Mouse (Mus musculus): ENCODE results near the gene Agpat4. TPM values are rescaled to one million over a fixed set of nuclear protein-coding genes. Genes with fewer than 3 reads are reported as not detected.

The Agpat4 gene
- polyA plus RNA-seq, 1 experiment from 2014 or later = 31.3 TPM

GRCm38 (mm10) chr17:12226551-12226950 is 108.0 kb downstream of the Agpat4 start:
- Histone ChIP-seq H3K9me3 (ENCODE audit: control insufficient read depth, low read length) (no peaks in the 10 kb centered on the region), H3K4me3 (replicated peaks; ENCODE audit: low read depth, low read length) (no peak overlapping the region), H3K27me3 (ENCODE audit: control insufficient read depth, insufficient read depth, low read length) (no peaks in the 10 kb centered on the region), H3K9ac (replicated peaks; ENCODE audit: low read length) (no peak overlapping the region), H3K27ac (replicated peaks; ENCODE audit: low read depth, low read length) (no peak overlapping the region), H3K36me3 (ENCODE audit: control insufficient read depth, insufficient read depth, low read length) (peaks cover 61% of the 10 kb centered on the region), H3K4me2 (ENCODE audit: low read length) (no peak overlapping the region), H3K4me1 (ENCODE audit: control insufficient read depth, insufficient read depth, low read length) (no peaks in the 10 kb centered on the region)
- no peak for ATAC-seq (ENCODE audit: low FRiP score, low TSS enrichment)
- DNase-seq = peak; percentile 69
- 75% methylated on average over 12 of the region's 12 CpGs for WGBS

GRCm38 (mm10) chr17:12228001-12228400 is 109.5 kb downstream of the Agpat4 start:
- 89% methylated on average over 10 of the region's 10 CpGs for WGBS
- Histone ChIP-seq H3K4me1 (ENCODE audit: control insufficient read depth, insufficient read depth, low read length) (no peaks in the 10 kb centered on the region), H3K9me3 (ENCODE audit: control insufficient read depth, low read length) (no peaks in the 10 kb centered on the region), H3K4me3 (replicated peaks; ENCODE audit: low read depth, low read length) (no peak overlapping the region), H3K27me3 (ENCODE audit: control insufficient read depth, insufficient read depth, low read length) (no peaks in the 10 kb centered on the region), H3K36me3 (ENCODE audit: control insufficient read depth, insufficient read depth, low read length) (peaks cover 65% of the 10 kb centered on the region), H3K9ac (replicated peaks; ENCODE audit: low read length) (no peak overlapping the region), H3K4me2 (ENCODE audit: low read length) (no peak overlapping the region), H3K27ac (replicated peaks; ENCODE audit: low read depth, low read length) (no peak overlapping the region)
- no peak for DNase-seq
- no peak for ATAC-seq (ENCODE audit: low FRiP score, low TSS enrichment)

- DNase-seq (no peak), ATAC-seq (ENCODE audit: low FRiP score, low TSS enrichment) (no peak)
- no peaks in the 10 kb centered on the region for H3K9me3 ChIP-seq (ENCODE audit: control insufficient read depth, low read length)
- H3K36me3 ChIP-seq (ENCODE audit: control insufficient read depth, insufficient read depth, low read length) = peaks cover 70% of the 10 kb centered on the region
- no peak overlapping the region for H3K27ac ChIP-seq (replicated peaks; ENCODE audit: low read depth, low read length)
- H3K4me2 ChIP-seq (ENCODE audit: low read length) = no peak overlapping the region
- no peak overlapping the region for H3K9ac ChIP-seq (replicated peaks; ENCODE audit: low read length)
- no peaks in the 10 kb centered on the region for H3K4me1 ChIP-seq (ENCODE audit: control insufficient read depth, insufficient read depth, low read length)
- WGBS = 94% methylated on average over 7 of the region's 7 CpGs
- H3K4me3 ChIP-seq (replicated peaks; ENCODE audit: low read depth, low read length) = no peak overlapping the region
- H3K27me3 ChIP-seq (ENCODE audit: control insufficient read depth, insufficient read depth, low read length) = no peaks in the 10 kb centered on the region
Measured at GRCm38 (mm10) chr17:12228471-12228870, 110.0 kb downstream of the Agpat4 start.

- Histone ChIP-seq H3K36me3 (ENCODE audit: control insufficient read depth, insufficient read depth, low read length) (peaks cover 80% of the 10 kb centered on the region), H3K4me1 (ENCODE audit: control insufficient read depth, insufficient read depth, low read length) (no peaks in the 10 kb centered on the region), H3K27me3 (ENCODE audit: control insufficient read depth, insufficient read depth, low read length) (no peaks in the 10 kb centered on the region), H3K9ac (replicated peaks; ENCODE audit: low read length) (no peak overlapping the region), H3K27ac (replicated peaks; ENCODE audit: low read depth, low read length) (no peak overlapping the region; the same call in 1 of the 2 replicates), H3K4me3 (replicated peaks; ENCODE audit: low read depth, low read length) (no peak overlapping the region), H3K4me2 (ENCODE audit: low read length) (no peak overlapping the region), H3K9me3 (ENCODE audit: control insufficient read depth, low read length) (no peaks in the 10 kb centered on the region)
- no peak for ATAC-seq (ENCODE audit: low FRiP score, low TSS enrichment)
- no peak for DNase-seq
- 94% methylated on average over 9 of the region's 9 CpGs for WGBS
Measured at GRCm38 (mm10) chr17:12229756-12230155, 111.3 kb downstream of the Agpat4 start.

GRCm38 (mm10) chr17:12230167-12230566 is 111.7 kb downstream of the Agpat4 start:
- Histone ChIP-seq H3K4me1 (ENCODE audit: control insufficient read depth, insufficient read depth, low read length) (no peaks in the 10 kb centered on the region), H3K27ac (replicated peaks; ENCODE audit: low read depth, low read length) (no peak overlapping the region; the same call in 1 of the 2 replicates), H3K9me3 (ENCODE audit: control insufficient read depth, low read length) (no peaks in the 10 kb centered on the region), H3K4me2 (ENCODE audit: low read length) (no peak overlapping the region), H3K27me3 (ENCODE audit: control insufficient read depth, insufficient read depth, low read length) (no peaks in the 10 kb centered on the region), H3K36me3 (ENCODE audit: control insufficient read depth, insufficient read depth, low read length) (peaks cover 84% of the 10 kb centered on the region), H3K4me3 (replicated peaks; ENCODE audit: low read depth, low read length) (no peak overlapping the region), H3K9ac (replicated peaks; ENCODE audit: low read length) (no peak overlapping the region)
- ATAC-seq (ENCODE audit: low FRiP score, low TSS enrichment) = no peak
- DNase-seq = no peak
- 76% methylated on average over 6 of the region's 6 CpGs for WGBS

- H3K9ac ChIP-seq (replicated peaks; ENCODE audit: low read length) = no peak overlapping the region
- no peak for ATAC-seq (ENCODE audit: low FRiP score, low TSS enrichment)
- H3K27ac ChIP-seq (replicated peaks; ENCODE audit: low read depth, low read length) = no peak overlapping the region
- H3K4me2 ChIP-seq (ENCODE audit: low read length) = no peak overlapping the region
- no peak overlapping the region for H3K4me3 ChIP-seq (replicated peaks; ENCODE audit: low read depth, low read length)
- no peaks in the 10 kb centered on the region for H3K4me1 ChIP-seq (ENCODE audit: control insufficient read depth, insufficient read depth, low read length)
- no peak for DNase-seq
- 95% methylated on average over 7 of the region's 7 CpGs for WGBS
- H3K36me3 ChIP-seq (ENCODE audit: control insufficient read depth, insufficient read depth, low read length) = peaks cover 93% of the 10 kb centered on the region
- H3K27me3 ChIP-seq (ENCODE audit: control insufficient read depth, insufficient read depth, low read length) = no peaks in the 10 kb centered on the region
- H3K9me3 ChIP-seq (ENCODE audit: control insufficient read depth, low read length) = no peaks in the 10 kb centered on the region
Measured at GRCm38 (mm10) chr17:12231087-12231486, 112.6 kb downstream of the Agpat4 start.

- Histone ChIP-seq H3K36me3 (ENCODE audit: control insufficient read depth, insufficient read depth, low read length) (peaks cover 92% of the 10 kb centered on the region), H3K4me3 (replicated peaks; ENCODE audit: low read depth, low read length) (no peak overlapping the region), H3K4me2 (ENCODE audit: low read length) (no peak overlapping the region), H3K9ac (replicated peaks; ENCODE audit: low read length) (no peak overlapping the region), H3K27me3 (ENCODE audit: control insufficient read depth, insufficient read depth, low read length) (no peaks in the 10 kb centered on the region), H3K9me3 (ENCODE audit: control insufficient read depth, low read length) (no peaks in the 10 kb centered on the region), H3K4me1 (ENCODE audit: control insufficient read depth, insufficient read depth, low read length) (no peaks in the 10 kb centered on the region), H3K27ac (replicated peaks; ENCODE audit: low read depth, low read length) (no peak overlapping the region)
- 97% methylated on average over 6 of the region's 6 CpGs for WGBS
- DNase-seq (no peak), ATAC-seq (ENCODE audit: low FRiP score, low TSS enrichment) (no peak)
Measured at GRCm38 (mm10) chr17:12232724-12233123, 114.2 kb downstream of the Agpat4 start.

GRCm38 (mm10) chr17:12240701-12241100 is 122.2 kb downstream of the Agpat4 start:
- H3K4me3 ChIP-seq (replicated peaks; ENCODE audit: low read depth, low read length) = no peak overlapping the region
- H3K4me2 ChIP-seq (ENCODE audit: low read length) = no peak overlapping the region
- H3K27ac ChIP-seq (replicated peaks; ENCODE audit: low read depth, low read length) = no peak overlapping the region
- no peaks in the 10 kb centered on the region for H3K27me3 ChIP-seq (ENCODE audit: control insufficient read depth, insufficient read depth, low read length)
- 95% methylated on average over 3 of the region's 3 CpGs for WGBS
- peaks cover 60% of the 10 kb centered on the region for H3K36me3 ChIP-seq (ENCODE audit: control insufficient read depth, insufficient read depth, low read length)
- no peaks in the 10 kb centered on the region for H3K4me1 ChIP-seq (ENCODE audit: control insufficient read depth, insufficient read depth, low read length)
- no peaks in the 10 kb centered on the region for H3K9me3 ChIP-seq (ENCODE audit: control insufficient read depth, low read length)
- no peak for ATAC-seq (ENCODE audit: low FRiP score, low TSS enrichment)
- no peak for DNase-seq
- H3K9ac ChIP-seq (replicated peaks; ENCODE audit: low read length) = no peak overlapping the region

GRCm38 (mm10) chr17:12249783-12250504 is 131.4 kb downstream of the Agpat4 start:
- H3K9me3 ChIP-seq (ENCODE audit: control insufficient read depth, low read length) = peaks cover 8% of the 10 kb centered on the region; the same call in 1 of the 2 replicates
- ATAC-seq (ENCODE audit: low FRiP score, low TSS enrichment) (no peak), DNase-seq (peak; percentile 24)
- 98% methylated on average over 19 of the region's 19 CpGs for WGBS
- no peak overlapping the region for H3K9ac ChIP-seq (replicated peaks; ENCODE audit: low read length)
- no peaks in the 10 kb centered on the region for H3K27me3 ChIP-seq (ENCODE audit: control insufficient read depth, insufficient read depth, low read length)
- no peak overlapping the region for H3K27ac ChIP-seq (replicated peaks; ENCODE audit: low read depth, low read length)
- no peak overlapping the region for H3K4me2 ChIP-seq (ENCODE audit: low read length)
- no peak overlapping the region for H3K4me3 ChIP-seq (replicated peaks; ENCODE audit: low read depth, low read length)
- H3K4me1 ChIP-seq (ENCODE audit: control insufficient read depth, insufficient read depth, low read length) = no peaks in the 10 kb centered on the region
- H3K36me3 ChIP-seq (ENCODE audit: control insufficient read depth, insufficient read depth, low read length) = peaks cover 71% of the 10 kb centered on the region
